In genomic region chr5:118421884-118422821, GRCm38 (mm10) we compare ENCODE assay signal across 8 mouse cellular contexts.
DNase-seq lines count a peak whose midpoint lies in the region; ATAC-seq and TF ChIP-seq lines count a peak whose summit lies in the region.

No protein-coding gene starts in this region.

- peak overlapping the region; percentile 28 for H3K9ac ChIP-seq in limb, embryonic 15.5 days
- H3K9ac ChIP-seq in liver, postnatal 0 days (replicated peaks) = no peak overlapping the region

- TF ChIP-seq CTCF in cortical plate, adult 2 months (IDR thresholded peaks at IDR 0.05; ENCODE audit: extremely low read depth, insufficient read depth, low read length) = no peak
- no peak for TF ChIP-seq CTCF in liver, postnatal 0 days (IDR thresholded peaks at IDR 0.05; ENCODE audit: low read depth)

- peak overlapping the region; percentile 70 for H3K27ac ChIP-seq in cortical plate, adult 2 months (ENCODE audit: insufficient read depth, low read length)
- H3K27ac ChIP-seq in limb, embryonic 15.5 days = peak overlapping the region; percentile 86
- H3K27ac ChIP-seq in liver, postnatal 0 days (ENCODE audit: low read depth) = no peak overlapping the region

- DNase-seq in adrenal gland, adult (ENCODE audit: inconsistent age in 2 of 2, low spot score in 1 of 2) = peak; percentile 30 to 60
- DNase-seq in adrenal gland, adult 18-20 months (ENCODE audit: low spot score in 2 of 2) = no peak
- DNase-seq in kidney, postnatal 10 days = peak; percentile 17
- DNase-seq in right cerebral cortex, adult 18-20 months = peak; percentile 82
- no peak for DNase-seq in liver, postnatal 0 days

- peak overlapping the region; percentile 12; the same call in 1 of the 2 replicates for H3K4me3 ChIP-seq in cortical plate, adult 2 months (ENCODE audit: insufficient read depth, low read length)
- peak overlapping the region; percentile 17 for H3K4me3 ChIP-seq in limb, embryonic 15.5 days
- H3K4me3 ChIP-seq in liver, postnatal 0 days (ENCODE audit: low read depth, low read length) = no peak overlapping the region

- no peak for TF ChIP-seq EP300 in liver, postnatal 0 days (IDR thresholded peaks at IDR 0.05; ENCODE audit: low read depth)

- 29% methylated on average over 32 of the region's 32 CpGs for WGBS in limb, embryonic 15.5 days
- 57% methylated on average over 29 of the region's 32 CpGs for WGBS in liver, postnatal 0 days (ENCODE audit: insufficient replicate concordance)

- ATAC-seq in granulocyte monocyte progenitor cell, adult 5-6 weeks (replicated peaks; ENCODE audit: poor library complexity, severe bottlenecking) = peak; percentile 29
- ATAC-seq in limb, embryonic 15.5 days (ENCODE audit: insufficient number of reproducible peaks, low FRiP score, low TSS enrichment, low read depth) = peak; percentile 86
- no peak for ATAC-seq in liver, postnatal 0 days

- H3K27me3 ChIP-seq in limb, embryonic 15.5 days = no peaks in the 10 kb centered on the region
- peaks cover 8% of the 10 kb centered on the region; the same call in 1 of the 2 replicates for H3K27me3 ChIP-seq in liver, postnatal 0 days (ENCODE audit: insufficient read depth, low read length)

- H3K4me1 ChIP-seq in cortical plate, adult 2 months (ENCODE audit: control insufficient read depth, insufficient read depth, low read length) = peaks cover 5% of the 10 kb centered on the region; the same call in 1 of the 2 replicates
- peaks cover 34% of the 10 kb centered on the region for H3K4me1 ChIP-seq in limb, embryonic 15.5 days
- 0 out of 2 replicates have a peak, but pooled peaks cover 9% of the 10 kb centered on the region for H3K4me1 ChIP-seq in liver, postnatal 0 days (ENCODE audit: insufficient read depth)

- H3K4me2 ChIP-seq in limb, embryonic 15.5 days = peak overlapping the region; percentile 48
- H3K4me2 ChIP-seq in liver, postnatal 0 days (ENCODE audit: low read depth, low read length) = no peak overlapping the region

- H3K9me3 ChIP-seq in limb, embryonic 15.5 days = no peaks in the 10 kb centered on the region
- H3K9me3 ChIP-seq in liver, postnatal 0 days (ENCODE audit: low read length) = no peaks in the 10 kb centered on the region

- H3K36me3 ChIP-seq in limb, embryonic 15.5 days = no peaks in the 10 kb centered on the region
- no peaks in the 10 kb centered on the region for H3K36me3 ChIP-seq in liver, postnatal 0 days (replicated peaks; ENCODE audit: insufficient read depth, low read length)

- TF ChIP-seq POLR2A in cortical plate, adult 2 months (IDR thresholded peaks at IDR 0.05; ENCODE audit: extremely low read depth, insufficient read depth, low read length) = peak; percentile 51; the same call in 1 of the 2 replicates

Comparison
In these comparisons a context has a peak if more than half of its experiments do, and no peak if none do; other contexts are left out.
1. DNase-seq: peak in adrenal gland, adult (2 of 2), kidney, postnatal 10 days (single experiment) and right cerebral cortex, adult 18-20 months (single experiment); none in adrenal gland, adult 18-20 months (0 of 2) and liver, postnatal 0 days (single experiment).